Mouse (Mus musculus) intestine, embryonic 15.5 days (tissue): Measurements from ENCODE around the gene Mylip. TPM values are rescaled to one million over a fixed set of nuclear protein-coding genes. Genes with fewer than 3 reads are reported as not detected.

Source experiments
- polyA plus RNA-seq: library from polyadenylated mRNA; unstranded; fragments of >200 nt; fragmentation: Nextera tagmentation; extraction: Ambion mirVana; gene quantifications from 2 replicates; pipeline ENCODE4 v1.2.1, GENCODE M21; 2015

Gene Mylip
- polyA plus RNA-seq, 1 experiment from 2014 or later = 6.9 TPM

Other genes with a start within 250 kb of the Mylip start
- 26.9 and 28.7 TPM in 2 replicates for gene Gmpr, start 117.7 kb downstream of the Mylip start, polyA plus RNA-seq